Mouse (Mus musculus) cerebellum, adult 2 months (tissue): Measurements from ENCODE around the gene H3f3a. TPM values are rescaled to one million over a fixed set of nuclear protein-coding genes. Genes with fewer than 3 reads are reported as not detected.

Source experiments
- DNase-seq, 2 experiments: peaks; one replicate each; pipeline ENCODE4 v3.0.0; 2021
- H3K27ac ChIP-seq: fragments of 200-500 bp; 2 replicates; pipeline ENCODE4 v1.5.1; 2012; ENCODE audit warnings: low read length, control low read depth, inconsistent platforms; ENCODE audit not compliant: insufficient read depth
- H3K27me3 ChIP-seq: fragments of 200-500 bp; 2 replicates; pipeline ENCODE4 v1.6.1; 2012; ENCODE audit warnings: inconsistent platforms, mild to moderate bottlenecking, low read length, moderate library complexity; ENCODE audit not compliant: control insufficient read depth, insufficient read depth
- H3K4me1 ChIP-seq: fragments of 200-500 bp; 2 replicates; pipeline ENCODE4 v1.6.1; 2011; ENCODE audit warnings: low read length; ENCODE audit not compliant: control insufficient read depth, insufficient read depth
- H3K4me3 ChIP-seq: fragments of 200-500 bp; replicated peaks from 2 replicates; pipeline ENCODE3; 2011; ENCODE audit warnings: mild to moderate bottlenecking, low read depth, low read length, control low read depth; ENCODE audit not compliant: insufficient read depth
- CTCF ChIP-seq: fragments of 200-500 bp; IDR thresholded peaks from 2 replicates; pipeline ENCODE4 v1.5.1; 2011; ENCODE audit warnings: low read depth, mild to moderate bottlenecking, control low read depth, low read length, moderate library complexity, borderline replicate concordance; ENCODE audit not compliant: insufficient read depth
- POLR2A ChIP-seq: fragments of 200-500 bp; IDR thresholded peaks from 2 replicates; pipeline ENCODE4 v1.6.1; 2011; ENCODE audit warnings: low read length, control low read depth, borderline replicate concordance; ENCODE audit not compliant: insufficient read depth
- WGBS: fragments of 180-500 bp; shearing (Covaris S2); methylation state at CpG from one replicate; pipeline ENCODE4 v1.1.7; 2018; 5-methylcytosine and 5-hydroxymethylcytosine counted together
- polyA plus RNA-seq: library from polyadenylated mRNA; depleted of rRNA; stranded (reverse); fragments of >200 nt; gene quantifications from 2 replicates; pipeline ENCODE4 v1.2.3, GENCODE M21; 2012

Gene H3f3a
- polyA plus RNA-seq, 1 experiment, result 463 TPM

- WGBS, result 20% methylated on average over 12 of the region's 12 CpGs
- no peak for DNase-seq
- TF ChIP-seq CTCF, result no peak
- TF ChIP-seq POLR2A, result no peak
- H3K27me3 ChIP-seq, result no peaks in the 10 kb centered on the region
- H3K27ac ChIP-seq, result no peak overlapping the region
- peaks cover 6% of the 10 kb centered on the region; the same call in 1 of the 2 replicates for H3K4me1 ChIP-seq
- peak overlapping the region; percentile 10 for H3K4me3 ChIP-seq
Observed at GRCm38 (mm10) chr1:180815371-180816024, 1.8 kb upstream of the H3f3a start.

- peak; percentile 96 for DNase-seq
- Histone ChIP-seq H3K27me3 (no peaks in the 10 kb centered on the region), H3K4me3 (peak overlapping the region; percentile 85), H3K27ac (peak overlapping the region; percentile 100), H3K4me1 (peaks cover 14% of the 10 kb centered on the region; the same call in 1 of the 2 replicates)
- TF ChIP-seq CTCF (no peak), POLR2A (peak; percentile 95)
- WGBS, result 2% methylated on average over 61 of the region's 65 CpGs
Observed at GRCm38 (mm10) chr1:180813409-180813884, 296 bp downstream of the H3f3a start.

GRCm38 (mm10) chr1:180812463-180813408 is 1.0 kb downstream of the H3f3a start:
- Histone ChIP-seq H3K4me1 (peaks cover 19% of the 10 kb centered on the region; the same call in 1 of the 2 replicates), H3K27ac (peak overlapping the region; percentile 80), H3K27me3 (no peaks in the 10 kb centered on the region), H3K4me3 (peak overlapping the region; percentile 85)
- DNase-seq, result peak; percentile 62 to 70
- under 1% methylated on average over 71 of the region's 71 CpGs for WGBS
- TF ChIP-seq CTCF, result no peak
- no peak for TF ChIP-seq POLR2A

GRCm38 (mm10) chr1:180811596-180812462 is 1.9 kb downstream of the H3f3a start:
- H3K27me3 ChIP-seq, result no peaks in the 10 kb centered on the region
- H3K4me1 ChIP-seq, result peaks cover 21% of the 10 kb centered on the region; the same call in 1 of the 2 replicates
- no peak for DNase-seq
- H3K27ac ChIP-seq, result peak overlapping the region; percentile 80
- TF ChIP-seq POLR2A, result no peak
- peak; percentile 42; the same call in 1 of the 2 replicates for TF ChIP-seq CTCF
- peak overlapping the region; percentile 85 for H3K4me3 ChIP-seq
- WGBS, result under 1% methylated on average over 27 of the region's 27 CpGs

- Histone ChIP-seq H3K27me3 (no peaks in the 10 kb centered on the region), H3K27ac (no peak overlapping the region), H3K4me3 (peak overlapping the region; percentile 49), H3K4me1 (peaks cover 21% of the 10 kb centered on the region; the same call in 1 of the 2 replicates)
- no peak for TF ChIP-seq CTCF
- TF ChIP-seq POLR2A, result no peak
- 20% methylated on average over 7 of the region's 7 CpGs for WGBS
- DNase-seq, result peak in 1 of 2 experiments; percentile 47
Observed at GRCm38 (mm10) chr1:180810976-180811375, 2.8 kb downstream of the H3f3a start.

GRCm38 (mm10) chr1:180808831-180809230 is 4.9 kb downstream of the H3f3a start:
- peaks cover 17% of the 10 kb centered on the region; the same call in 1 of the 2 replicates for H3K4me1 ChIP-seq
- TF ChIP-seq CTCF (no peak), POLR2A (no peak)
- 11% methylated on average over 5 of the region's 5 CpGs for WGBS
- peak in 1 of 2 experiments; percentile 42 for DNase-seq
- H3K4me3 ChIP-seq, result peak overlapping the region; percentile 49
- no peaks in the 10 kb centered on the region for H3K27me3 ChIP-seq
- H3K27ac ChIP-seq, result no peak overlapping the region

GRCm38 (mm10) chr1:180803881-180804280 is 9.9 kb downstream of the H3f3a start:
- Histone ChIP-seq H3K4me3 (no peak overlapping the region), H3K27ac (no peak overlapping the region), H3K4me1 (peaks cover 13% of the 10 kb centered on the region; the same call in 1 of the 2 replicates), H3K27me3 (no peaks in the 10 kb centered on the region)
- WGBS, result 70% methylated on average over 6 of the region's 6 CpGs
- DNase-seq, result no peak
- no peak for TF ChIP-seq CTCF
- no peak for TF ChIP-seq POLR2A
